21 mouse cellular contexts compared by ENCODE assay signal in genomic region chr7:63207137-63207536, GRCm38 (mm10). TPM values are rescaled to one million over a fixed set of nuclear protein-coding genes. Genes with fewer than 3 reads are reported as not detected.
DNase-seq lines count a peak whose midpoint lies in the region; ATAC-seq and TF ChIP-seq lines count a peak whose summit lies in the region.
"Had no signal": no experiment of that assay in that cellular context is flagged by ENCODE, and none has a peak within 500 bp of the region (broad histone marks: within the 10 kb centered on the region; RNA-seq: fewer than 3 reads in every experiment).

No protein-coding gene starts in this region.

- no peaks in the 10 kb centered on the region for H3K4me1 ChIP-seq in midbrain, postnatal 0 days (ENCODE audit: insufficient read depth, low read length)
- H3K4me1 ChIP-seq in midbrain, embryonic 13.5 days (replicated peaks), result peaks cover 8% of the 10 kb centered on the region
- peaks cover 15% of the 10 kb centered on the region for H3K4me1 ChIP-seq in forebrain, embryonic 16.5 days (replicated peaks; ENCODE audit: control insufficient read depth, insufficient read depth, low read length)

- no peaks in the 10 kb centered on the region for H3K27me3 ChIP-seq in midbrain, postnatal 0 days (ENCODE audit: insufficient read depth, low read length)
- peaks cover 11% of the 10 kb centered on the region for H3K27me3 ChIP-seq in midbrain, embryonic 13.5 days
- no peaks in the 10 kb centered on the region for H3K27me3 ChIP-seq in forebrain, embryonic 16.5 days (replicated peaks; ENCODE audit: control insufficient read depth, insufficient read depth, low read length)
- H3K27me3 ChIP-seq: hindbrain, embryonic 13.5 days had no signal

- peak; percentile 20 for DNase-seq in embryo, embryonic 10 days (ENCODE audit: low spot score)
- no peak for DNase-seq in embryo, embryonic 9.5 days (ENCODE audit: extremely low spot score)
- DNase-seq in layer of hippocampus, adult 11-12 months (ENCODE audit: low spot score), result peak; percentile 23
- DNase-seq in layer of hippocampus, adult 9-10 months (ENCODE audit: low spot score), result no peak
- peak; percentile 61 for DNase-seq in midbrain, postnatal 0 days (ENCODE audit: low spot score)
- DNase-seq: adrenal gland, postnatal 25 days; kidney, adult 18-20 months; kidney, postnatal 25 days; lung, adult 18-20 months; thymus, postnatal 14 days had no signal

- no peak overlapping the region for H3K4me3 ChIP-seq in midbrain, postnatal 0 days (ENCODE audit: low read depth, low read length)
- no peak overlapping the region for H3K4me3 ChIP-seq in midbrain, embryonic 13.5 days (replicated peaks)
- no peak overlapping the region for H3K4me3 ChIP-seq in forebrain, embryonic 16.5 days (replicated peaks; ENCODE audit: low read length)
- H3K4me3 ChIP-seq: erythroblast, embryonic 14.5 days; hindbrain, embryonic 13.5 days; neural tube, embryonic 13.5 days had no signal

- no peak overlapping the region for H3K9ac ChIP-seq in midbrain, postnatal 0 days (replicated peaks; ENCODE audit: low read length, poor library complexity, severe bottlenecking)
- no peak overlapping the region for H3K9ac ChIP-seq in midbrain, embryonic 13.5 days (replicated peaks)
- no peak overlapping the region for H3K9ac ChIP-seq in forebrain, embryonic 16.5 days (replicated peaks; ENCODE audit: low read depth, low read length)
- H3K9ac ChIP-seq: hindbrain, embryonic 13.5 days; neural tube, embryonic 13.5 days had no signal

- H3K4me2 ChIP-seq in midbrain, postnatal 0 days (ENCODE audit: low read depth, low read length, poor library complexity, severe bottlenecking), result no peak overlapping the region
- no peak overlapping the region for H3K4me2 ChIP-seq in midbrain, embryonic 13.5 days (replicated peaks)
- H3K4me2 ChIP-seq in forebrain, embryonic 16.5 days (ENCODE audit: low read length), result no peak overlapping the region
- H3K4me2 ChIP-seq: hindbrain, embryonic 13.5 days; neural tube, embryonic 13.5 days had no signal

- H3K9me3 ChIP-seq in midbrain, postnatal 0 days (ENCODE audit: low read length), result no peaks in the 10 kb centered on the region
- H3K9me3 ChIP-seq in midbrain, embryonic 13.5 days, result no peaks in the 10 kb centered on the region
- no peaks in the 10 kb centered on the region for H3K9me3 ChIP-seq in forebrain, embryonic 16.5 days (ENCODE audit: control insufficient read depth, low read length)
- H3K9me3 ChIP-seq: hindbrain, embryonic 13.5 days; neural tube, embryonic 13.5 days had no signal

- peak; percentile 70 for TF ChIP-seq CTCF in midbrain, postnatal 0 days (IDR thresholded peaks at IDR 0.05)

- H3K27ac ChIP-seq in midbrain, postnatal 0 days (ENCODE audit: low read depth, low read length), result no peak overlapping the region
- H3K27ac ChIP-seq in midbrain, embryonic 13.5 days, result no peak overlapping the region
- no peak overlapping the region for H3K27ac ChIP-seq in forebrain, embryonic 16.5 days (ENCODE audit: low read length)
- H3K27ac ChIP-seq: hindbrain, embryonic 13.5 days; neural tube, embryonic 13.5 days; stomach, postnatal 0 days had no signal

- no peak for ATAC-seq in midbrain, postnatal 0 days (ENCODE audit: low FRiP score)
- no peak for ATAC-seq in midbrain, embryonic 13.5 days
- ATAC-seq in forebrain, embryonic 16.5 days, result peak; percentile 43; the same call in 1 of the 2 replicates
- ATAC-seq: activated CD4-positive, CD25-positive, alpha-beta regulatory T cell, adult 4 months had no signal

- no peaks in the 10 kb centered on the region for H3K36me3 ChIP-seq in midbrain, postnatal 0 days (ENCODE audit: insufficient read depth, low read length)
- H3K36me3 ChIP-seq in midbrain, embryonic 13.5 days, result no peaks in the 10 kb centered on the region
- no peaks in the 10 kb centered on the region for H3K36me3 ChIP-seq in forebrain, embryonic 16.5 days (ENCODE audit: control insufficient read depth, insufficient read depth)
- H3K36me3 ChIP-seq: hindbrain, embryonic 13.5 days; neural tube, embryonic 13.5 days had no signal

- 57% methylated on average over 2 of the region's 2 CpGs for WGBS in midbrain, postnatal 0 days
- WGBS in midbrain, embryonic 13.5 days, result 73% methylated on average over 2 of the region's 2 CpGs
- 64% methylated on average over 2 of the region's 2 CpGs for WGBS in forebrain, embryonic 16.5 days

RNA-seq across cellular contexts. Expression of gene Chrna7, which starts 5.2 kb away (rescaled TPM):
- total RNA-seq in midbrain, postnatal 0 days (2014; rRNA removed), result 31.2 and 34.1 TPM in 2 replicates
- polyA plus RNA-seq in midbrain, postnatal 0 days (2015; fragmentation: Nextera tagmentation; extraction: Ambion mirVana), result 5.5 and 7.3 TPM in 2 replicates
- polyA plus RNA-seq in midbrain, embryonic 13.5 days (2015; fragmentation: Nextera tagmentation; extraction: Ambion mirVana), result 4.5 and 5.8 TPM in 2 replicates
- polyA plus RNA-seq in forebrain, embryonic 16.5 days (2015; fragmentation: Nextera tagmentation; extraction: Ambion mirVana), result 13.3 and 16.0 TPM in 2 replicates
- total RNA-seq: common myeloid progenitor, adult 5-6 weeks; granulocyte monocyte progenitor cell, adult 5-6 weeks; megakaryocyte progenitor cell, adult 5-6 weeks; monocyte, adult 5-6 weeks had no signal
- polyA plus RNA-seq: activated CD4-positive, CD25-positive, alpha-beta regulatory T cell, adult 4 months; erythroblast, embryonic 14.5 days had no signal

Comparison
In these comparisons a context has a peak if more than half of its experiments do, and no peak if none do; other contexts are left out.
1. DNase-seq: peak in embryo, embryonic 10 days (single experiment), layer of hippocampus, adult 11-12 months (single experiment) and midbrain, postnatal 0 days (single experiment); none in embryo, embryonic 9.5 days (single experiment) and layer of hippocampus, adult 9-10 months (single experiment).